Mouse (Mus musculus) hindbrain, embryonic 14.5 days (tissue): ENCODE data around the gene Glo1. TPM values are rescaled to one million over a fixed set of nuclear protein-coding genes. Genes with fewer than 3 reads are reported as not detected.

ENCODE experiments used
- ATAC-seq: fragments of 200-750 bp; cut with Nextera tagmentation; 2 replicates; pipeline ENCODE4 v1.8.0; 2017; ENCODE audit warnings: moderate number of reproducible peaks, mild to moderate bottlenecking, moderate TSS enrichment, moderate library complexity; ENCODE audit not compliant: low FRiP score
- DNase-seq: peaks from one replicate; pipeline ENCODE4 v3.0.0-alpha.2; 2015; ENCODE audit warnings: low spot score
- H3K27ac ChIP-seq: fragments of 300-500 bp; sonication (generic); 2 replicates; pipeline ENCODE4 v1.5.1; 2014; ENCODE audit warnings: mild to moderate bottlenecking, moderate library complexity
- H3K27me3 ChIP-seq: fragments of 300-500 bp; sonication (generic); 2 replicates; pipeline ENCODE4 v1.6.1; 2014; ENCODE audit warnings: mild to moderate bottlenecking, low read length, mixed read lengths; ENCODE audit not compliant: control insufficient read depth, insufficient read depth
- H3K36me3 ChIP-seq: fragments of 300-500 bp; sonication (generic); replicated peaks from 2 replicates; pipeline ENCODE4 v1.6.1; 2014; ENCODE audit not compliant: control insufficient read depth, insufficient read depth
- H3K4me1 ChIP-seq: fragments of 300-500 bp; sonication (generic); replicated peaks from 2 replicates; pipeline ENCODE4 v1.6.1; 2014; ENCODE audit warnings: antibody characterized with exemption, low read length, mixed read lengths; ENCODE audit not compliant: control insufficient read depth, insufficient read depth
- H3K4me2 ChIP-seq: fragments of 300-500 bp; sonication (generic); replicated peaks from 2 replicates; pipeline ENCODE4 v1.6.1; 2014; ENCODE audit warnings: mild to moderate bottlenecking, moderate library complexity
- H3K4me3 ChIP-seq: fragments of 300-500 bp; sonication (generic); replicated peaks from 2 replicates; pipeline ENCODE4 v1.5.1; 2014; ENCODE audit warnings: mild to moderate bottlenecking, low read length
- H3K9ac ChIP-seq: fragments of 300-500 bp; sonication (generic); 2 replicates; pipeline ENCODE4 v1.6.1; 2014
- H3K9me3 ChIP-seq: fragments of 300-500 bp; sonication (generic); 2 replicates; pipeline ENCODE4 v1.6.1; 2016; ENCODE audit warnings: low read length; ENCODE audit not compliant: control insufficient read depth
- WGBS: fragments of 180-500 bp; shearing (Covaris S2); extraction: QIAGEN DNeasy Blood & Tissue Kit; methylation state at CpG from one replicate; pipeline ENCODE4 v1.1.7; 2014; 5-methylcytosine and 5-hydroxymethylcytosine counted together
- polyA plus RNA-seq: library from polyadenylated mRNA; unstranded; fragments of >200 nt; fragmentation: Nextera tagmentation; extraction: Ambion mirVana; gene quantifications from 2 replicates; pipeline ENCODE4 v1.2.1, GENCODE M21; 2014

Glo1 gene
- polyA plus RNA-seq, 1 experiment from 2014 or later, result 185 TPM

DNA sequence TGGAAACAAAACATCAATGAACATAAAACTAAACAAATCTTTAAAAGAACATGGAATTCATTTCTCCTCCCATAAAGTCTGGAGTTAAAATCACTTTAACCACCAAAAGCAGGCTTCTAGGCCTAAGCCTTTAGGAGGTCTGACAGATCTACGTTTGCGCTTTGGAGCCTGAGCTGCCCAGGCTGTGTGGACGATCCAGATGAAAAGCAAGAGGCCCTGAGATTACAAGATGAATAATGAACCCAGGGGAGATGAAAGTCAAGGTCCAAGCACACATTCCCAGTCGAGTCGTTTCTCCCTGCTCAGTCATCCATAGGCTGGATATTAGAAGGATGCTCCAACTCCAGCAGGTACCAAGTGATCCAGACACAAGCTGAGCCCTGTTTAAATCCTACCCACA is 90.0 kb downstream of the Glo1 start:
- Histone ChIP-seq H3K36me3 (no peaks in the 10 kb centered on the region), H3K27ac (no peak overlapping the region), H3K9ac (no peak overlapping the region), H3K27me3 (no peaks in the 10 kb centered on the region), H3K9me3 (no peaks in the 10 kb centered on the region), H3K4me3 (no peak overlapping the region), H3K4me1 (peaks cover 22% of the 10 kb centered on the region), H3K4me2 (no peak overlapping the region)
- WGBS, result 50% methylated on average over 5 of the region's 5 CpGs
- DNase-seq (no peak), ATAC-seq (no peak)

Other genes with a start within 250 kb of the Glo1 start
- gene Btbd9, start 50.4 kb downstream of the Glo1 start, polyA plus RNA-seq, result 117 and 126 TPM in 2 replicates
- 2.6 and 3.1 TPM in 2 replicates for gene Dnah8, start 2.5 kb downstream of the Glo1 start, polyA plus RNA-seq